In genomic region chr8:43328666-43329065, GRCm38 (mm10) we compare ENCODE assay signal across 28 mouse cellular contexts. TPM values are rescaled to one million over a fixed set of nuclear protein-coding genes. Genes with fewer than 3 reads are reported as not detected.
"Had no signal": no experiment of that assay in that cellular context is flagged by ENCODE, and none has a peak within 500 bp of the region (broad histone marks: within the 10 kb centered on the region; RNA-seq: fewer than 3 reads in every experiment).

No protein-coding gene starts in this region.

- H3K4me2 ChIP-seq: limb, embryonic 13.5 days; lung, embryonic 15.5 days; midbrain, embryonic 15.5 days; neural tube, embryonic 12.5 days; neural tube, embryonic 15.5 days had no signal

- ATAC-seq: liver, postnatal 0 days; midbrain, embryonic 15.5 days had no signal

- H3K9ac ChIP-seq: limb, embryonic 13.5 days; liver, embryonic 14.5 days; liver, postnatal 0 days; lung, embryonic 15.5 days; midbrain, embryonic 15.5 days; neural tube, embryonic 12.5 days; neural tube, embryonic 15.5 days had no signal

- H3K27ac ChIP-seq: limb, embryonic 10.5 days; limb, embryonic 13.5 days; liver, embryonic 14.5 days; lung, embryonic 15.5 days; midbrain, embryonic 10.5 days; midbrain, embryonic 15.5 days; neural tube, embryonic 12.5 days; neural tube, embryonic 15.5 days; stomach, postnatal 0 days had no signal

- H3K4me1 ChIP-seq: limb, embryonic 10.5 days; limb, embryonic 13.5 days; lung, embryonic 15.5 days; megakaryocyte, embryonic 14.5 days; midbrain, embryonic 10.5 days; midbrain, embryonic 15.5 days; neural tube, embryonic 12.5 days; neural tube, embryonic 15.5 days had no signal

- H3K27me3 ChIP-seq: limb, embryonic 13.5 days; lung, embryonic 15.5 days; megakaryocyte, embryonic 14.5 days; midbrain, embryonic 15.5 days; neural tube, embryonic 12.5 days; neural tube, embryonic 15.5 days had no signal

- DNase-seq: kidney, adult 9 months; kidney, postnatal 14 days; kidney, postnatal 4 days; liver; liver, postnatal 0 days; lung, postnatal 10 days; lung, postnatal 36 days; right cerebral cortex, adult 18-20 months; right cerebral cortex, postnatal 14 days; right cerebral cortex, postnatal 4 days; thymus, adult 18-20 months; thymus, postnatal 36 days had no signal

- H3K36me3 ChIP-seq: limb, embryonic 10.5 days; limb, embryonic 13.5 days; lung, embryonic 15.5 days; midbrain, embryonic 10.5 days; midbrain, embryonic 15.5 days; neural tube, embryonic 12.5 days; neural tube, embryonic 15.5 days had no signal

- H3K4me3 ChIP-seq: limb, embryonic 10.5 days; limb, embryonic 13.5 days; lung, embryonic 15.5 days; megakaryocyte, embryonic 14.5 days; midbrain, embryonic 10.5 days; midbrain, embryonic 15.5 days; neural tube, embryonic 12.5 days; neural tube, embryonic 15.5 days had no signal

- H3K9me3 ChIP-seq: limb, embryonic 10.5 days; lung, embryonic 15.5 days; midbrain, embryonic 10.5 days; midbrain, embryonic 15.5 days; neural tube, embryonic 12.5 days; neural tube, embryonic 15.5 days had no signal

RNA-seq across cellular contexts. Expression of gene Zfp42, which starts 21.9 kb away (rescaled TPM):
- total RNA-seq: layer of hippocampus, adult 18-20 months; layer of hippocampus, postnatal 14 days; left cerebral cortex, adult 18-20 months; left cerebral cortex, postnatal 25 days had no signal
- polyA plus RNA-seq: kidney, embryonic 16.5 days; liver, embryonic 14.5 days; liver, postnatal 0 days; lung, embryonic 15.5 days; midbrain, embryonic 15.5 days; neural tube, embryonic 12.5 days; stomach, embryonic 14.5 days had no signal
